Mouse (Mus musculus): ENCODE results near the gene Bbx. TPM values are rescaled to one million over a fixed set of nuclear protein-coding genes. Genes with fewer than 3 reads are reported as not detected.

Bbx gene
- polyA plus RNA-seq, 1 experiment: 55.5 TPM

DNA sequence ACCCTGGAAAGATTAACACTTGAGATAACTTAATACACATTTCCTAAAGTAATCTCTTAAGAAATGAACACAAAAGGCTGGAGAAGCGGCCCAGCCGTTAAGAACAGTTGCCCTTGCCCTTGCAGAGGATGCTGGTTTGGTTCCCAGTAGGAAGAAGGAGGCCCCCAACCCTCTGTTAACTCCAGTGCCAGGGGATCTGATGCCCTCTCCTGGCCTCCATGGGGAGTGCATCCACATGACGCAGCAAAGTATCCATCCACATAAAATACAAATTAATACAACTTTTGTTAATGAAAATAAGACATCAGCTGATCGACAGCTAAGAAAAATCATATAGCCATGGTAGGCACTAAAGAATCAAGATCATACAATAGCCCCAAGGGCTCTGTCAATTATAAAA is 33.6 kb downstream of the Bbx start:
- no peaks in the 10 kb centered on the region for H3K4me1 ChIP-seq (ENCODE audit: control insufficient read depth, insufficient read depth, low read length)
- no peaks in the 10 kb centered on the region for H3K36me3 ChIP-seq (ENCODE audit: control insufficient read depth, insufficient read depth, low read length)
- H3K4me3 ChIP-seq (ENCODE audit: control insufficient read depth, low read depth, low read length): no peak overlapping the region
- H3K27me3 ChIP-seq (ENCODE audit: control insufficient read depth, insufficient read depth, low read length): no peaks in the 10 kb centered on the region
- TF ChIP-seq CTCF (IDR thresholded peaks at IDR 0.05; ENCODE audit: control insufficient read depth, insufficient read depth, insufficient replicate concordance, low read depth, low read length): peak; percentile 25; the same call in 1 of the 2 replicates
- TF ChIP-seq POLR2A (IDR thresholded peaks at IDR 0.05; ENCODE audit: control insufficient read depth, low read depth, low read length): no peak
- no peak overlapping the region for H3K27ac ChIP-seq (ENCODE audit: control insufficient read depth, insufficient read depth, low read depth, low read length)

DNA sequence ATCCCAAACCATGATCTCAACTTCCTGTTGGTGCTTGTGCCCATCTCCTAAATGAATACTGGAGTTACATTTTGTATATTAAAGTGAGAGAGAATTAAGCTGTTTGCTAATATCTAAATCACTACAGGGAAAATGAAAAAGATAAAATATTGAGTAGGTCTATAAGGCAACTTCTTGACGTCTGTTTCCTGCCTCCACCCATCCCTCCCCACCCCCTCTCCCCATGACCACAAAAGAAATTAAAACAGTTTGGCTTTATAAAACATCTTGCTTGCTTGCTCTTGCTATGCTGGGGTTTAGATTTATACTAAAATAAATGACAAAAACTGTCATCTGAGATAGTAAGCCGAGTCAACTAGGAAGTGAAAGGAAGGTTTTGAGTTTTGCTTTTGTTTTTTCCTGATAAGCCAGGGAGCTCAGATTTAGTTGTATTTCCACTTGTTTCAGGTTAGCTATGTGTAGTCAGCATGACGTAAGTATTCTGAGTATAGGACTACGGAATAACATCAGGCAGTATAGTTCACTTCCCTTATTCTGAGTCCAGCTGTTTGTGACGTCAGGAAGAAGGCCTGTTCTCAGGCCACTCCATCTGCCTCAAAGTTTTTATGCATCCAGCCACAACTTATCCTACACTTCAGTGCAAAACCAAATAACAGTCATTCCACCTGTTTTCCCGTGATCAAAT is 36.1 kb downstream of the Bbx start:
- Histone ChIP-seq H3K36me3 (ENCODE audit: control insufficient read depth, insufficient read depth, low read length) (no peaks in the 10 kb centered on the region), H3K4me1 (ENCODE audit: control insufficient read depth, insufficient read depth, low read length) (no peaks in the 10 kb centered on the region), H3K27ac (ENCODE audit: control insufficient read depth, insufficient read depth, low read depth, low read length) (no peak overlapping the region), H3K4me3 (ENCODE audit: control insufficient read depth, low read depth, low read length) (no peak overlapping the region), H3K27me3 (ENCODE audit: control insufficient read depth, insufficient read depth, low read length) (no peaks in the 10 kb centered on the region)
- TF ChIP-seq POLR2A (IDR thresholded peaks at IDR 0.05; ENCODE audit: control insufficient read depth, low read depth, low read length) (no peak), CTCF (IDR thresholded peaks at IDR 0.05; ENCODE audit: control insufficient read depth, insufficient read depth, insufficient replicate concordance, low read depth, low read length) (no peak)

DNA sequence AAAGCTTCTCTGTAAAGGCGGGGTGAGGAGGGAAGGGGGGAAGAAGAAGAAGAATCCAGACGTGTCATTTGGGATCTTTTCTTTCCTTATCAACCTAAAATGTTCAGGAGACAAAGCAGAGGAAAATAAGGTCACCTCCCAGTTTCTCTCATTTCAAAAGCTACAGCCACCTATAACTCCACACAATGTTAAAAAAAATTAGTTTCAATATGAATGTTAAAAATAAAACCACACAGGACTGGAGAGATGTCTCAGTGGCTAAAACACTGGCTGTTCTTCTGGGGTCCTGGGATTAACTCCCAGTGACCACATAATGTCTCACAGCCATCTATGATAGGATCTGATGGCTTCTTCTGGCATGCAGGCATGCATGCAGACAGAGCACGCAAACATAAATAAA is 43.7 kb downstream of the Bbx start:
- Histone ChIP-seq H3K36me3 (ENCODE audit: control insufficient read depth, insufficient read depth, low read length) (no peaks in the 10 kb centered on the region), H3K4me1 (ENCODE audit: control insufficient read depth, insufficient read depth, low read length) (no peaks in the 10 kb centered on the region), H3K4me3 (ENCODE audit: control insufficient read depth, low read depth, low read length) (no peak overlapping the region), H3K27ac (ENCODE audit: control insufficient read depth, insufficient read depth, low read depth, low read length) (no peak overlapping the region), H3K27me3 (ENCODE audit: control insufficient read depth, insufficient read depth, low read length) (no peaks in the 10 kb centered on the region)
- TF ChIP-seq CTCF (IDR thresholded peaks at IDR 0.05; ENCODE audit: control insufficient read depth, insufficient read depth, insufficient replicate concordance, low read depth, low read length): no peak
- no peak for TF ChIP-seq POLR2A (IDR thresholded peaks at IDR 0.05; ENCODE audit: control insufficient read depth, low read depth, low read length)

DNA sequence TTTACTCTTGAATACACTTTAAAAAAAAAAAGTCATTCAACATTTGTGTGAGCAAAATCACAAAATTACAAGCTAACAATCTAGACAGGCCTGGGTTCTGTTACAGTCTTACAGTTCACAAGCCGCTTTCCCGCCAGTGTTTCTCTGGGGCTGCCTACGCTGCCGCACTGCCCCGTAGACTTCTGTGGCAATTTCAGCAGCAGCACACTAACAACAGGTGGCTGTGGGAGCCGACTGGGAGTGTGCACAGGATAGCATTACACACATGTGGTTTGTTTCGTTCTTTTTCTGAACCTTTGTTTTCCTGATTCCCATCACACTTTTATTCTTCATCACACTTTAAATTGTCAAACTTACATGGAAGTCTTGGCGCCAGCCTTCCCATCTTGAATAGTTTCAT is 48.6 kb downstream of the Bbx start:
- Histone ChIP-seq H3K36me3 (ENCODE audit: control insufficient read depth, insufficient read depth, low read length) (no peaks in the 10 kb centered on the region), H3K27me3 (ENCODE audit: control insufficient read depth, insufficient read depth, low read length) (no peaks in the 10 kb centered on the region), H3K27ac (ENCODE audit: control insufficient read depth, insufficient read depth, low read depth, low read length) (no peak overlapping the region), H3K4me1 (ENCODE audit: control insufficient read depth, insufficient read depth, low read length) (peaks cover 4% of the 10 kb centered on the region; the same call in 1 of the 2 replicates), H3K4me3 (ENCODE audit: control insufficient read depth, low read depth, low read length) (no peak overlapping the region)
- TF ChIP-seq POLR2A (IDR thresholded peaks at IDR 0.05; ENCODE audit: control insufficient read depth, low read depth, low read length) (no peak), CTCF (IDR thresholded peaks at IDR 0.05; ENCODE audit: control insufficient read depth, insufficient read depth, insufficient replicate concordance, low read depth, low read length) (no peak)

DNA sequence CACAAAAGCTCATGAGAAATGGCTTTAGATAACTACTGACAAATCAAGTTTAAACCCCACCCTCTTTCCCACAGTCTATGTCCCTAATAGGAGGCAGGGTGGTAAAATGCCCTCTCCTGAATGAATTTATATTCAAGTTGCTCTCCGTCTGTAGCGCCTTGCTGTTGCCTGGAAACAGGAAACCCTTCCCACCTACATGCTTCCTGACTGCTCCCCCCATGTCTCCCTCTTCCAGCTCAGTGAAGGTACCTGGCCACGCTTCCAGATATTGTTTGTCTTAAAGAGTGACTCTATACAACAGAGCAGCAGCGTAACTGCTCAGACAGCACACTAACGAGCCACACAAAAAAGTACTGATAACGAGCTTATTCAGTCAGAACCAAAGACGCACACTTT is 50.8 kb downstream of the Bbx start:
- TF ChIP-seq POLR2A (IDR thresholded peaks at IDR 0.05; ENCODE audit: control insufficient read depth, low read depth, low read length): no peak
- no peak for TF ChIP-seq CTCF (IDR thresholded peaks at IDR 0.05; ENCODE audit: control insufficient read depth, insufficient read depth, insufficient replicate concordance, low read depth, low read length)
- H3K36me3 ChIP-seq (ENCODE audit: control insufficient read depth, insufficient read depth, low read length): no peaks in the 10 kb centered on the region
- no peak overlapping the region; the same call in 1 of the 2 replicates for H3K4me3 ChIP-seq (ENCODE audit: control insufficient read depth, low read depth, low read length)
- peaks cover 4% of the 10 kb centered on the region; the same call in 1 of the 2 replicates for H3K4me1 ChIP-seq (ENCODE audit: control insufficient read depth, insufficient read depth, low read length)
- no peak overlapping the region for H3K27ac ChIP-seq (ENCODE audit: control insufficient read depth, insufficient read depth, low read depth, low read length)
- no peaks in the 10 kb centered on the region for H3K27me3 ChIP-seq (ENCODE audit: control insufficient read depth, insufficient read depth, low read length)

DNA sequence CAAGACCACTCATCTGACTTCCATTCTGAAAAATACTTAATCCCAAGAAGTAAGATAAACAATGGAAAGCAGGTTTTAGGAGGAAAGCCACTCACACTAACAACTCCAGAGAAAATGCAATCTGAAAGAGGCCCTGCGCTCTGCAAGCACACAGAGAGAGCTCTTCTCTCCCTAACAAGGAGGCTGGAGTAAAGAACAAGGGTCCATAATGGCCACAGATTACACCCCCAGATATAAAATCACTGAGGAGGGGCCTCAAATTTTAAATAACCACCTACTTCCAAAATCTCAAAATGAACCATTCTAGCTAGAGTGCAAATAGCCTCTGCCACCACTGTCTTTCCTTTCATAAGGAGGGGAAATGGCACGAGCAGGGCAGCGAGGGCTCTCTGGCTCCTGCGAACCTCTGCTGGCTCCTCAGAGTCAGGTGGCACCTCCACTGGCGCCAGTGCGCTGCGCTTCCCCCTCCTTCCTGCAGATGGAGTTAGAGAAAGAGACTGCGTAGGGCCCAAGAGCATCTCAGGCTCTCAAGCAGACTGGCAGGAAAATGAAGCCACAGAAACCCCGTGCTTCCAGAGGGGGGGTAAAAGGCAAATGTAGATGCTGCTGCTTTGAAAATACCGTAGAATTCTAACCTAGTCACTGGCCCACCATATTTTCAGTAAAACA is 51.4 kb downstream of the Bbx start:
- Histone ChIP-seq H3K27me3 (ENCODE audit: control insufficient read depth, insufficient read depth, low read length) (no peaks in the 10 kb centered on the region), H3K36me3 (ENCODE audit: control insufficient read depth, insufficient read depth, low read length) (no peaks in the 10 kb centered on the region), H3K4me1 (ENCODE audit: control insufficient read depth, insufficient read depth, low read length) (peaks cover 4% of the 10 kb centered on the region; the same call in 1 of the 2 replicates), H3K4me3 (ENCODE audit: control insufficient read depth, low read depth, low read length) (peak overlapping the region; percentile 3; the same call in 1 of the 2 replicates), H3K27ac (ENCODE audit: control insufficient read depth, insufficient read depth, low read depth, low read length) (no peak overlapping the region)
- TF ChIP-seq CTCF (IDR thresholded peaks at IDR 0.05; ENCODE audit: control insufficient read depth, insufficient read depth, insufficient replicate concordance, low read depth, low read length) (peak; percentile 28; the same call in 1 of the 2 replicates), POLR2A (IDR thresholded peaks at IDR 0.05; ENCODE audit: control insufficient read depth, low read depth, low read length) (no peak)

DNA sequence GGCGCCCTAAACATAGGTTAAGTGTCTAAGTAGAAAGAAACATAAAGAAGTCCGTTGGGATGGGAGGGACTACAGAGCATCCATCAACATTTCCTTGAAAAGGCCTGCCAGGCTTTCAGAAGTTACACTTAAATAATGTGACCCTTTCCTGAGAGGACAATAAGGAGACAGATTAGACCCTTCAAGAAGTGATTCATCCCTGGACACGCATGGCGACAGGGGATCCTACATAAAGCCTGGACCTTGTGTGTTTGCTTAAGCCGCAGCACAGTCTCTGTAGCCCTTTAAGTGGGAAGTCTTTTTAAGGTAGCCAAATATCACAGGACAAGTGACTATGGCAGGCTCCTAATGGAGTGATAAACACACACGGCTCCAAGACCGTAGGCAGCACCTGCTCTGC is 52.0 kb downstream of the Bbx start:
- no peak for TF ChIP-seq POLR2A (IDR thresholded peaks at IDR 0.05; ENCODE audit: control insufficient read depth, low read depth, low read length)
- no peak for TF ChIP-seq CTCF (IDR thresholded peaks at IDR 0.05; ENCODE audit: control insufficient read depth, insufficient read depth, insufficient replicate concordance, low read depth, low read length)
- no peak overlapping the region for H3K4me3 ChIP-seq (ENCODE audit: control insufficient read depth, low read depth, low read length)
- peaks cover 4% of the 10 kb centered on the region; the same call in 1 of the 2 replicates for H3K4me1 ChIP-seq (ENCODE audit: control insufficient read depth, insufficient read depth, low read length)
- H3K27ac ChIP-seq (ENCODE audit: control insufficient read depth, insufficient read depth, low read depth, low read length): no peak overlapping the region
- H3K36me3 ChIP-seq (ENCODE audit: control insufficient read depth, insufficient read depth, low read length): no peaks in the 10 kb centered on the region
- no peaks in the 10 kb centered on the region for H3K27me3 ChIP-seq (ENCODE audit: control insufficient read depth, insufficient read depth, low read length)
